Mouse (Mus musculus): ENCODE data around the gene Trim45. TPM values are rescaled to one million over a fixed set of nuclear protein-coding genes. Genes with fewer than 3 reads are reported as not detected.
A peak's percentile ranks its signal among the peaks of the same experiment; 100 is the strongest.

The Trim45 gene
- polyA plus RNA-seq, 1 experiment from 2014 or later: 7.6 TPM

- Histone ChIP-seq H3K27ac (ENCODE audit: low read depth, low read length) (no peak overlapping the region), H3K36me3 (ENCODE audit: control insufficient read depth, insufficient read depth, low read length) (no peaks in the 10 kb centered on the region), H3K4me1 (ENCODE audit: control insufficient read depth, insufficient read depth, low read depth, low read length) (no peaks in the 10 kb centered on the region), H3K9ac (ENCODE audit: low read depth, low read length) (no peak overlapping the region), H3K9me3 (ENCODE audit: control insufficient read depth, low read length) (no peaks in the 10 kb centered on the region), H3K27me3 (replicated peaks; ENCODE audit: control insufficient read depth, insufficient read depth, low read length) (no peaks in the 10 kb centered on the region), H3K4me2 (ENCODE audit: low read length) (no peak overlapping the region), H3K4me3 (ENCODE audit: low read length) (no peak overlapping the region)
- no peak for ATAC-seq
- 31% methylated on average over 3 of the region's 3 CpGs for WGBS
Measured at GRCm38 (mm10) chr3:100906916-100907315, 15.1 kb upstream of the Trim45 start.

- Histone ChIP-seq H3K27ac (ENCODE audit: low read depth, low read length) (no peak overlapping the region), H3K27me3 (replicated peaks; ENCODE audit: control insufficient read depth, insufficient read depth, low read length) (no peaks in the 10 kb centered on the region), H3K36me3 (ENCODE audit: control insufficient read depth, insufficient read depth, low read length) (no peaks in the 10 kb centered on the region), H3K4me1 (ENCODE audit: control insufficient read depth, insufficient read depth, low read depth, low read length) (no peaks in the 10 kb centered on the region), H3K9me3 (ENCODE audit: control insufficient read depth, low read length) (no peaks in the 10 kb centered on the region), H3K4me2 (ENCODE audit: low read length) (no peak overlapping the region), H3K9ac (ENCODE audit: low read depth, low read length) (no peak overlapping the region), H3K4me3 (ENCODE audit: low read length) (no peak overlapping the region)
- peak; percentile 49; the same call in 1 of the 2 replicates for ATAC-seq
- 55% methylated on average over 6 of the region's 6 CpGs for WGBS
Measured at GRCm38 (mm10) chr3:100908594-100908993, 13.4 kb upstream of the Trim45 start.

GRCm38 (mm10) chr3:100910621-100911020 lies 11.4 kb upstream of the Trim45 start:
- Histone ChIP-seq H3K27ac (ENCODE audit: low read depth, low read length) (no peak overlapping the region), H3K9me3 (ENCODE audit: control insufficient read depth, low read length) (no peaks in the 10 kb centered on the region), H3K9ac (ENCODE audit: low read depth, low read length) (no peak overlapping the region), H3K27me3 (replicated peaks; ENCODE audit: control insufficient read depth, insufficient read depth, low read length) (no peaks in the 10 kb centered on the region), H3K4me1 (ENCODE audit: control insufficient read depth, insufficient read depth, low read depth, low read length) (no peaks in the 10 kb centered on the region), H3K36me3 (ENCODE audit: control insufficient read depth, insufficient read depth, low read length) (no peaks in the 10 kb centered on the region), H3K4me3 (ENCODE audit: low read length) (no peak overlapping the region), H3K4me2 (ENCODE audit: low read length) (no peak overlapping the region)
- 67% methylated on average over 5 of the region's 5 CpGs for WGBS
- ATAC-seq: no peak

- 86% methylated on average over 9 of the region's 9 CpGs for WGBS
- no peaks in the 10 kb centered on the region for H3K27me3 ChIP-seq (replicated peaks; ENCODE audit: control insufficient read depth, insufficient read depth, low read length)
- no peak for ATAC-seq
Measured at GRCm38 (mm10) chr3:100911026-100911425, 11.0 kb upstream of the Trim45 start.

GRCm38 (mm10) chr3:100911498-100912213 lies 10.3 kb upstream of the Trim45 start:
- H3K4me3 ChIP-seq (ENCODE audit: low read length): no peak overlapping the region
- no peaks in the 10 kb centered on the region for H3K27me3 ChIP-seq (replicated peaks; ENCODE audit: control insufficient read depth, insufficient read depth, low read length)
- H3K27ac ChIP-seq (ENCODE audit: low read depth, low read length): no peak overlapping the region
- peak; percentile 50; the same call in 1 of the 2 replicates for ATAC-seq
- no peaks in the 10 kb centered on the region for H3K4me1 ChIP-seq (ENCODE audit: control insufficient read depth, insufficient read depth, low read depth, low read length)
- no peak overlapping the region for H3K9ac ChIP-seq (ENCODE audit: low read depth, low read length)
- no peaks in the 10 kb centered on the region for H3K9me3 ChIP-seq (ENCODE audit: control insufficient read depth, low read length)
- H3K36me3 ChIP-seq (ENCODE audit: control insufficient read depth, insufficient read depth, low read length): no peaks in the 10 kb centered on the region
- H3K4me2 ChIP-seq (ENCODE audit: low read length): no peak overlapping the region
- WGBS: 75% methylated on average over 7 of the region's 7 CpGs

More at GRCm38 (mm10) chr3:100911026-100911425, 11.0 kb upstream of the Trim45 start:
- no peaks in the 10 kb centered on the region for H3K4me1 ChIP-seq (ENCODE audit: control insufficient read depth, insufficient read depth, low read depth, low read length)
- H3K9me3 ChIP-seq (ENCODE audit: control insufficient read depth, low read length): no peaks in the 10 kb centered on the region
- H3K9ac ChIP-seq (ENCODE audit: low read depth, low read length): no peak overlapping the region
- no peak overlapping the region for H3K27ac ChIP-seq (ENCODE audit: low read depth, low read length)
- H3K4me3 ChIP-seq (ENCODE audit: low read length): no peak overlapping the region
- no peaks in the 10 kb centered on the region for H3K36me3 ChIP-seq (ENCODE audit: control insufficient read depth, insufficient read depth, low read length)
- no peak overlapping the region for H3K4me2 ChIP-seq (ENCODE audit: low read length)

- 18% methylated on average over 7 of the region's 7 CpGs for WGBS
- H3K9me3 ChIP-seq (ENCODE audit: control insufficient read depth, low read length): no peaks in the 10 kb centered on the region
- H3K27ac ChIP-seq (ENCODE audit: low read depth, low read length): no peak overlapping the region
- no peak overlapping the region for H3K4me2 ChIP-seq (ENCODE audit: low read length)
- H3K9ac ChIP-seq (ENCODE audit: low read depth, low read length): no peak overlapping the region
- H3K4me3 ChIP-seq (ENCODE audit: low read length): no peak overlapping the region
- ATAC-seq: no peak
- H3K36me3 ChIP-seq (ENCODE audit: control insufficient read depth, insufficient read depth, low read length): no peaks in the 10 kb centered on the region
- peaks cover 5% of the 10 kb centered on the region for H3K4me1 ChIP-seq (ENCODE audit: control insufficient read depth, insufficient read depth, low read depth, low read length)
- no peaks in the 10 kb centered on the region for H3K27me3 ChIP-seq (replicated peaks; ENCODE audit: control insufficient read depth, insufficient read depth, low read length)
Measured at GRCm38 (mm10) chr3:100916844-100917243, 5.2 kb upstream of the Trim45 start.

- Histone ChIP-seq H3K4me1 (ENCODE audit: control insufficient read depth, insufficient read depth, low read depth, low read length) (peaks cover 15% of the 10 kb centered on the region), H3K4me3 (ENCODE audit: low read length) (no peak overlapping the region), H3K4me2 (ENCODE audit: low read length) (no peak overlapping the region), H3K36me3 (ENCODE audit: control insufficient read depth, insufficient read depth, low read length) (no peaks in the 10 kb centered on the region), H3K27me3 (replicated peaks; ENCODE audit: control insufficient read depth, insufficient read depth, low read length) (no peaks in the 10 kb centered on the region), H3K9me3 (ENCODE audit: control insufficient read depth, low read length) (no peaks in the 10 kb centered on the region), H3K9ac (ENCODE audit: low read depth, low read length) (no peak overlapping the region), H3K27ac (ENCODE audit: low read depth, low read length) (no peak overlapping the region)
- WGBS: 85% methylated on average over 9 of the region's 9 CpGs
- ATAC-seq: no peak
Measured at GRCm38 (mm10) chr3:100920611-100921140, 1.3 kb upstream of the Trim45 start.

- Histone ChIP-seq H3K36me3 (ENCODE audit: control insufficient read depth, insufficient read depth, low read length) (no peaks in the 10 kb centered on the region), H3K4me1 (ENCODE audit: control insufficient read depth, insufficient read depth, low read depth, low read length) (peaks cover 15% of the 10 kb centered on the region), H3K27ac (ENCODE audit: low read depth, low read length) (peak overlapping the region; percentile 89), H3K4me2 (ENCODE audit: low read length) (peak overlapping the region; percentile 71), H3K9me3 (ENCODE audit: control insufficient read depth, low read length) (no peaks in the 10 kb centered on the region), H3K9ac (ENCODE audit: low read depth, low read length) (peak overlapping the region; percentile 85), H3K27me3 (replicated peaks; ENCODE audit: control insufficient read depth, insufficient read depth, low read length) (no peaks in the 10 kb centered on the region), H3K4me3 (ENCODE audit: low read length) (peak overlapping the region; percentile 66)
- ATAC-seq: peak; percentile 58
- WGBS: 38% methylated on average over 28 of the region's 28 CpGs
Measured at GRCm38 (mm10) chr3:100922506-100923375, 739 bp downstream of the Trim45 start.
